Mouse (Mus musculus) liver, embryonic 14 days (tissue): Measurements from ENCODE around the gene Lkaaear1. TPM values are rescaled to one million over a fixed set of nuclear protein-coding genes. Genes with fewer than 3 reads are reported as not detected.

ENCODE experiments used
- polyA plus RNA-seq: library from polyadenylated mRNA; depleted of rRNA; stranded (reverse); fragments of >200 nt; gene quantifications from 2 replicates; pipeline ENCODE4 v1.2.3, GENCODE M21; 2012; rRNA removed

Gene Lkaaear1
- not detected in 2 replicates for polyA plus RNA-seq

DNA sequence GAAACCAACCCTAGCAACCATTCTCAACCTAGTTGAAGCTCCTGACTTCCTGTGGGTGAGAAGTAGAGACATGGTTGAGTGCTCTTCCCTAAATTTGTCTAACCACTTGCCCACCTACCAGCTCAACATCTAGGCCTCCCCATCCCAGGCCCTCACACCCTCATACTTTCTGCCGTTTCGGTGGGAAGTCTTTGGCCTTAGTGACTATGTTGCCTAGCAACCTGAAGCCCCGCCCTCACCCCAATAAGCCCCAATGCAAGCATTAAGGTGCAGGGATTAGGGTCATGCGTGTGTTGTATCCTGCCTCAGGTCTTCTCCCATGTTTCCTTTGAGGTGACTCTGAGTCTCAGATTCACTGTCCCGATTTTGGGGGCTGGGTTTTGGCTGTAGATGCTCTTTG lies at the start of gene Lkaaear1:
TSS of gene Lkaaear1 (minus strand) at position 202 of the 400 bp plus-strand sequence.

DNA sequence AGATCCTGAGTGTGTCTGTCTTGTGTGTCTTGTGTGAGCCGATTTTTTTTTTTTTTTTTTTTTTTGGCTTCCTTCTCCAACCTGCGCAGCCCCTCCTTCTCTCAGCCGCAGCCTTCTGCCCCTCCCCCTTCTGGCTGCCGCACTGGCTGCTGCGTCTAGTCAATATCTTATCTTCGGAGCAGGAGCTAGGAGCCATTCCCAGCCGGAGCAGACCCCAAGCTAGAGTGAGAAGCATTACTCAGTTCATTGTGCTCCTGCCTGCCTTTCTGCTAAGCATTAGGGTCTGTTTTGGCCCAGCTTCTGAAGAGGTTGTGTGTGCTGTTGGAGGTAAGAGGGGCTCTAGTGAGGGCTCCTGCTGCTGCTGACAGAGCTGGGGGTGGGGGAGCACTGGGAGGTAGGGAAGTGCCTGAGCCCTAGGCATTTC lies 16.7 kb upstream of the Lkaaear1 start, which contains the start of gene Oprl1:
TSS of gene Oprl1 (plus strand) at position 114 of the 424 bp plus-strand sequence.

DNA sequence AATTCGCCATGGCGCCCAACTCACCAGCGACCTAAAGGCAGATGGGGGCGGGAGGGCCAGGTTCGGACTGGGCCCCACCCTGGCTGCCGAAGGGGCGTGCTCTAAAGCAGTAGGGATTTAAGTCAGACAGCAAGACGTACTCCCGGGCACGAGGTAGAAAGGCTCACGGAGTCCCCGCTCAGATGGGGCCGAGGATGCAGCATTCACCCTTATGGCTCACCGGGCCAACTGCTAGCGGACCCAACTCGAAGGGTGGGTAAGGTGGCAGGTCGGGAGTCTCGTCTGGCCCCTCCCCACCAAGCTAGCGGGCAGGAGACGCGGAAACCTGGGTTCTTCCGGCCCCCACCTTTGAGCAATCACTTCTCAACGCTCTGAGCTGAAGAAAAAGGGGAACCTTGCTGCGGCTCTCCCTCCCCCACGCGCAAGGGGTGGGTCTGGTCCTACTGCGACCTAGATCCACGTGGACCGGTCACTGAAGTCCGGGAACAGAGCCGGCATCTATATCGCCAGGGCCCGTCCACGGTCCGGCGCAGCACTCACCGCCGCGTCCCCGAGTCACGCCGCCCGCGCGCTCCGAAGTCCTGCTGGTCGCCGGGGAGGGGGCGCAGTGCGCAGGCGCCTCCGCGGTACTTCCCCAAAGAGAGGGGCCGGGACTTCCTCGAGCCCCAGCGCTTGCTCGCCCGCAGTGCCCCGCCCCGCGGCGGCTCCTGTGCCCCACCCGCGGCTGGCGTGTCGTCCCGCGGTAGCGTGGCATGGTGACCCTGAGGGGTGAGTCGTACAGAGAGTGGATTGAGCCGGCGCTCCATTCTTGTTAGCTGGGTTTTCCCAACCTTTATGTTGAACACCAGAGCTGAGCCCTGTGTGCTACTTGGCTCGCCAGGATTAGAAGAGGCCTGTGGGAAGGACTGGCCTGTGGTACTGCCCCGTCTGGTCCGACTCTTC lies 4.6 kb downstream of the Lkaaear1 start, which contains the start of gene Rgs19:
TSS of gene Rgs19 (minus strand) at position 639 of the 942 bp plus-strand sequence.

DNA sequence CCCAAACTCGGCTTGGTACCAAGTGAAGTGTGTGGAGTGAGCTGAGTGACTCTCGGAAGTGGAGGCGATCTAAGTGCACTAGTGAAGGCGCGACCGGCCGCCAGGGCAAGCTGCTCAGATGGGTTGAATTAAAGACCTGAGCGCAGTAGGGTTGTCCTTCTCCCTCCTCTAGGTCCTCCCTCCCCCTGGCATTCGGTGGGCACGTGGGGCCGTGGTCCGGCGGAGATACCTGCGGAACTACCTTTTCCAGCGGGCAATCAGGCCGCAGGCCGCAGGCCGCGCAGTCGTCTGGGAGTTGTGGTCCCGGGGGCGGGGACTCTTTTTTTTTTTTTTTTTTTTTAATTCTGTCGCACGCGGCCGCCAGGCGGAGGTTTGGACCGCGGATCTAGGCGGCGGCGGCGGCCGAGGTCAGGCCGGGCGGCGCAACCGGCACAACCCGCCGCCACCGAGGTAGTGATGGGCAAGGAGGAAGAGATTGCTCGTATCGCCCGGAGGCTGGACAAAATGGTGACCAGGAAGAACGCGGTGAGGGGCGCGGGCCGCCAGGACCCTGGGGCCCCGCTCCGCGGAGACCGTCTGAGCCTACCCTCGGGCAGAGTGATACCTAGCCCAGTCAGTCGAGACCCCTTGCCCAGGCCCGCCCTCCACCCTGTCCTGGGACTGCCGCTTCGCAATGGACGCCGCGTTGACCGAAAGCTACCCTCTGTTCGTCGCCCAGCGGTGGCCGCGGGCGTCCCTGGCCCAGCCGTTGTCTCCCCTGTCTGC lies 18.1 kb downstream of the Lkaaear1 start, which contains the start of gene Tcea2:
TSS of gene Tcea2 (plus strand) at position 360 of the 765 bp plus-strand sequence.

DNA sequence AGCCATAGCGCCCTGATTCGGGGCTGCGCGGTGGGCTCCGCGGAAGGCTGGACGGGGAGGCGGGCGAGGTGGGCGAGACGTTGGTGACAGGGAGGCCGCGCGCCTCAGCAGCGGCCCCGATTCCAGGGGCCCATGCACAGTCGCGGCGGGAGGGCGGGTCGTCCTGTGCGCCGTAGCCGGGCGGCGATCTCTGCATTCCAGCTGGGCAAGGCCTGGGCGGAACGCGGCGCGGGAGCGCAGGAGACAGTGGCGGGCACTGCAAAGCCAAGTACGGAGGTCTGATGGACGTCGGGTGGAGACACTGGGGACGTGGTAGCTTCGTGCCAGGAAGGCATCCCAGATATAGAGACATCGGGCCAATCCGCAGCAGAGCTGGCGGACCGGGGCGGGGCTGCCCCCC lies 26.9 kb downstream of the Lkaaear1 start, which contains the start of gene Sox18:
TSS of gene Sox18 (minus strand) at position 315 of the 400 bp plus-strand sequence.

DNA sequence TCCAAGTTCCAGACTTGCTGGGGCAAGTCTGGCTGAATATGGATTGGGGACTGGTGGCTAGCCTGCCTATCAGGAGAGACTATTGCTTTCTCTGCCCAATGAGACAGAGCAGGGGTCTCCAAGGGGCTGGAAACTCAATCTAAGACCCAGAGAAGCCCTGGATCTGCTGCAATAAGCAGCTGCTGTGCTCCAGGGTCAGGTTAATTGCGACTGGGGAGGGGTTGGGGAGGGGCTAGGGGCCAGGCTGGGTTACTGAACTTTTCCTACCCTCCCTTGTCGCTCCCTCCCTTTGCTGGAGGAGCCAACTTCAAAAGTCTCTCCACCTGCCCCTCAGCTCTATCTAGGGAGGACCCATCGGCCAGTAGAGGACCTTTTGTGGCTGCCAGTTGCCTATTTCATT lies 41.5 kb downstream of the Lkaaear1 start, which contains the start of gene Gm29797:
TSS of gene Gm29797 (plus strand) at position 301 of the 400 bp plus-strand sequence.

Other genes with a start within 250 kb of the Lkaaear1 start
- gene Zbtb46, start 239.0 kb downstream of the Lkaaear1 start, polyA plus RNA-seq = 5.1 and 5.7 TPM in 2 replicates
- gene Abhd16b, start 205.2 kb downstream of the Lkaaear1 start, polyA plus RNA-seq = not detected in 2 replicates
- 37.2 and 38.2 TPM in 2 replicates for gene Tpd52l2, start 201.3 kb downstream of the Lkaaear1 start, polyA plus RNA-seq
- gene Dnajc5, start 178.0 kb downstream of the Lkaaear1 start, polyA plus RNA-seq = 12.5 and 16.1 TPM in 2 replicates
- gene Uckl1, start 113.5 kb downstream of the Lkaaear1 start, polyA plus RNA-seq = 30.4 and 33.8 TPM in 2 replicates
- 16.7 and 17.2 TPM in 2 replicates for gene Prpf6, start 106.6 kb downstream of the Lkaaear1 start, polyA plus RNA-seq
- 9.4 and 10.4 TPM in 2 replicates for gene Zfp512b, start 105.6 kb downstream of the Lkaaear1 start, polyA plus RNA-seq
- 1.3 and 1.4 TPM in 2 replicates for gene Samd10, start 99.2 kb downstream of the Lkaaear1 start, polyA plus RNA-seq
- not detected in 2 replicates for gene Gm29797, start 41.4 kb downstream of the Lkaaear1 start, polyA plus RNA-seq
- gene Sox18, start 26.8 kb downstream of the Lkaaear1 start, polyA plus RNA-seq = 3.7 and 5.7 TPM in 2 replicates
- gene Tcea2, start 18.1 kb downstream of the Lkaaear1 start, polyA plus RNA-seq = 3.2 and 3.4 TPM in 2 replicates
- gene Rgs19, start 4.5 kb downstream of the Lkaaear1 start, polyA plus RNA-seq = 17.2 and 17.9 TPM in 2 replicates
- gene Oprl1, start 16.6 kb upstream of the Lkaaear1 start, polyA plus RNA-seq = 0.07 and 0.15 TPM in 2 replicates
- gene Myt1, start 64.9 kb upstream of the Lkaaear1 start, polyA plus RNA-seq = 0.01 and 0.02 TPM in 2 replicates
- 9.6 and 10.7 TPM in 2 replicates for gene Pcmtd2, start 139.4 kb upstream of the Lkaaear1 start, polyA plus RNA-seq
- 14.3 and 15.8 TPM in 2 replicates for gene Polr3k, start 165.9 kb upstream of the Lkaaear1 start, polyA plus RNA-seq